Mouse (Mus musculus) embryo, embryonic 10 days (tissue): Measurements from ENCODE around the gene Krt4.

Experiments used
- DNase-seq: peaks from one replicate; pipeline ENCODE4 v3.0.0-alpha.2; 2015; ENCODE audit warnings: low spot score

Gene Krt4

GRCm38 (mm10) chr15:101892820-101893219 is 31.7 kb downstream of the Krt4 start, which contains the start of gene Krt76:
Krt76 (minus strand) TSS chr15:101892920.
- no peak for DNase-seq

- peak; percentile 51 for DNase-seq
These were observed 44.8 kb downstream of the Krt4 start for GRCm38 (mm10) chr15:101879776-101880175.

- no peak for DNase-seq
These were observed 46.5 kb downstream of the Krt4 start for GRCm38 (mm10) chr15:101878041-101878440.

GRCm38 (mm10) chr15:101874383-101874782 is 50.2 kb downstream of the Krt4 start:
- no peak for DNase-seq

GRCm38 (mm10) chr15:101873231-101873630 is 51.3 kb downstream of the Krt4 start:
- no peak for DNase-seq

- peak; percentile 23 for DNase-seq
These were observed 55.1 kb downstream of the Krt4 start, which contains the start of gene Krt77 for GRCm38 (mm10) chr15:101869431-101869830. Krt77 (minus strand) TSS chr15:101869705.
